Mouse (Mus musculus) small intestine, adult 2 months (tissue): Measurements from ENCODE around the gene Gm20388.

ENCODE experiments used
- CTCF ChIP-seq: fragments of 200-500 bp; IDR thresholded peaks from 2 replicates; pipeline ENCODE4 v1.5.1; 2012; ENCODE audit warnings: low read depth, mild to moderate bottlenecking, control low read depth, inconsistent platforms, low read length, moderate library complexity, mixed read lengths; ENCODE audit not compliant: insufficient replicate concordance, insufficient read length; ENCODE audit errors: extremely low read depth
- POLR2A ChIP-seq: fragments of 200-500 bp; IDR thresholded peaks from 2 replicates; pipeline ENCODE4 v1.6.1; 2012; ENCODE audit warnings: low read depth, mild to moderate bottlenecking, control low read depth, inconsistent platforms, low read length, moderate library complexity

DNA sequence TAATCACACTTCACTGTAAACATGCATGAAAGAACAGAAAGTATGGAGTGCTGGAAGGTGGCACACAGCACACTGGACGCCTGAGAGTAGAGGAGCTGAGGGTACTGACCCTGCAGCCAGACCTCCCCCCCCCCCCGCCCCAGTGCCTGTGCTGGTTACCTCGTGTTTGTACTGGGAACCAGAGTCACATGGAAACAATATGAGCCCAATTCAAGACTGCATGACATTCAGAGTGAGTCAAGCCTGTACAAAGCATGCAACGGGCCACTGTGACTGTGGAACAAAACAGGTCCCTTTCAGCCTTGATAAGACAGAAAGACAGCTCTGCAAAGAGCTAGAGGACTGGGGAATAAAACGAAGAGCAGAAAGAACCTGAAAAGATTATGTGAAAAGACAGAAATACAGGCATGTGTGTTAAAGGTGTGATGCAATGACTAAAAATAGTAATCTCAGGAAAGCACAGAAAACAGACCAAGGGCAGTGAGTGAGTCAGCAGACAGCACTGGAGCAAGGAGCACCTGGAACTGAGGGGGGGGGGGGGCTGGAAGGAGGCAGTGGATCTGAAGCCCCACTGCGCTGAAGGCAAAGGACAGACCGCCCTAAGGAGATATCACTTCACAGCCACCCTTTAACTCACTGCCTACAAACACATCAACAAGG lies 3012.9 kb downstream of the Gm20388 start:
- TF ChIP-seq POLR2A (no peak), CTCF (no peak)
